Mouse (Mus musculus) limb, embryonic 14.5 days (tissue): ENCODE data around the gene Secisbp2l. TPM values are rescaled to one million over a fixed set of nuclear protein-coding genes. Genes with fewer than 3 reads are reported as not detected.
A peak's percentile ranks its signal among the peaks of the same experiment; 100 is the strongest.

ENCODE experiments used
- ATAC-seq: fragments of 200-750 bp; cut with Nextera tagmentation; 2 replicates; pipeline ENCODE4 v1.8.0; 2017; ENCODE audit warnings: low read depth, moderate number of reproducible peaks, moderate TSS enrichment; ENCODE audit not compliant: low FRiP score
- DNase-seq: peaks from one replicate; pipeline ENCODE4 v3.0.0-alpha.2; 2015; ENCODE audit warnings: low spot score
- H3K27ac ChIP-seq: fragments of 300-500 bp; sonication (generic); replicated peaks from 2 replicates; pipeline ENCODE4 v1.5.1; 2014; ENCODE audit warnings: low read depth, mild to moderate bottlenecking, low read length, moderate library complexity, mixed read lengths
- H3K27me3 ChIP-seq: fragments of 300-500 bp; sonication (generic); 2 replicates; pipeline ENCODE4 v1.6.1; 2014; ENCODE audit warnings: low read length, mixed read lengths; ENCODE audit not compliant: control insufficient read depth, insufficient read depth
- H3K36me3 ChIP-seq: fragments of 300-500 bp; sonication (generic); 2 replicates; pipeline ENCODE4 v1.6.1; 2014; ENCODE audit warnings: mild to moderate bottlenecking, low read length, moderate library complexity, mixed read lengths; ENCODE audit not compliant: control insufficient read depth, insufficient read depth
- H3K4me1 ChIP-seq: fragments of 300-500 bp; sonication (generic); 2 replicates; pipeline ENCODE4 v1.6.1; 2014; ENCODE audit warnings: antibody characterized with exemption, low read length, mixed read lengths; ENCODE audit not compliant: control insufficient read depth, insufficient read depth
- H3K4me2 ChIP-seq: fragments of 300-500 bp; sonication (generic); replicated peaks from 2 replicates; pipeline ENCODE4 v1.6.1; 2014; ENCODE audit warnings: low read depth, mild to moderate bottlenecking, low read length, moderate library complexity; ENCODE audit not compliant: severe bottlenecking
- H3K4me3 ChIP-seq: fragments of 300-500 bp; sonication (generic); replicated peaks from 2 replicates; pipeline ENCODE4 v1.5.1; 2014; ENCODE audit warnings: low read length
- H3K9ac ChIP-seq: fragments of 300-500 bp; sonication (generic); 2 replicates; pipeline ENCODE4 v1.6.1; 2014; ENCODE audit warnings: mild to moderate bottlenecking, low read depth, low read length, moderate library complexity; ENCODE audit not compliant: severe bottlenecking
- H3K9me3 ChIP-seq: fragments of 300-500 bp; sonication (generic); 2 replicates; pipeline ENCODE4 v1.6.1; 2016; ENCODE audit warnings: low read length; ENCODE audit not compliant: control insufficient read depth
- POLR2A ChIP-seq: fragments of 200-500 bp; IDR thresholded peaks from 2 replicates; pipeline ENCODE4 v1.8.0; 2012; ENCODE audit warnings: inconsistent platforms, mild to moderate bottlenecking, moderate library complexity, borderline replicate concordance; ENCODE audit not compliant: insufficient read depth, insufficient read length; ENCODE audit errors: extremely low read depth
- WGBS: fragments of 180-500 bp; shearing (Covaris S2); extraction: QIAGEN DNeasy Blood & Tissue Kit; methylation state at CpG from one replicate; pipeline ENCODE4 v1.1.7; 2014; 5-methylcytosine and 5-hydroxymethylcytosine counted together
- polyA plus RNA-seq, 2 experiments: library from polyadenylated mRNA; depleted of rRNA in 1 of 2; stranded (reverse) in 1 of 2; unstranded in 1 of 2; fragments of >200 nt; fragmentation: Nextera tagmentation in 1 of 2; extraction: Ambion mirVana in 1 of 2; gene quantifications; 2 replicates each; pipeline versions ENCODE4 v1.2.1 to v1.2.3; 2012 to 2014

Secisbp2l gene
- polyA plus RNA-seq, 2 experiments, result 14.5 to 22.6 TPM

DNA sequence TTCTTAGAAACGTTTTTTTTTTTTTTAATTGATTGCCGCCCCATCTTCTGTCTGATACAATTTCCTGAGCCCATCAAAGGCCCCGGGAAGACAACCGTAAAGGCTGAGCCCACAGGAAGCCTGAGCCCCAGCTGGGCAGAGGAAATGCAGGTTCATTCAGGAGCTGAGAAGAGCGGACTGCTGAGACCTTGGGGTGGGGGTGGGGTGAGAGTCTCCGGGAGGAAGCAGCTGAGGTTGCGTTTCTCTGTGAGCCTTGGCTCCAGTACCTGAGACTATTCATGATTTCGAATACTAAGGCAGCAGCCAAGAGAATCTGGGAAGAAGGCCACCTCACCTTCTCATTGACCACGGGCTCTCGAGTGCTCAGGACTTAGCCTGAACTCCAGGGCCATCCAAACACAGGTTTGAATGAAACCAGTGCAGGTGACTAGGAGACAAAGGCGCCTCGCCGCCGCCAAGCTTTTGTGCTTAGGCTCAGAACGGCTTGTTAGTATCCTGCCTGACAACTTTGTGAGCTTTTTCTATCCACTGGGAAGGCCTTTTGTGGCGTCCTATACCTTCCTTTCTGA, 58.0 kb downstream of the Secisbp2l start:
- Histone ChIP-seq H3K4me2 (peak overlapping the region; percentile 100), H3K4me1 (peaks cover 8% of the 10 kb centered on the region), H3K4me3 (peak overlapping the region; percentile 47), H3K9me3 (no peaks in the 10 kb centered on the region), H3K36me3 (no peaks in the 10 kb centered on the region), H3K9ac (no peak overlapping the region), H3K27me3 (peaks cover 24% of the 10 kb centered on the region), H3K27ac (no peak overlapping the region)
- 1% methylated on average over 16 of the region's 16 CpGs for WGBS
- no peak for ATAC-seq
- TF ChIP-seq POLR2A, result no peak
- DNase-seq, result peak; percentile 28

DNA sequence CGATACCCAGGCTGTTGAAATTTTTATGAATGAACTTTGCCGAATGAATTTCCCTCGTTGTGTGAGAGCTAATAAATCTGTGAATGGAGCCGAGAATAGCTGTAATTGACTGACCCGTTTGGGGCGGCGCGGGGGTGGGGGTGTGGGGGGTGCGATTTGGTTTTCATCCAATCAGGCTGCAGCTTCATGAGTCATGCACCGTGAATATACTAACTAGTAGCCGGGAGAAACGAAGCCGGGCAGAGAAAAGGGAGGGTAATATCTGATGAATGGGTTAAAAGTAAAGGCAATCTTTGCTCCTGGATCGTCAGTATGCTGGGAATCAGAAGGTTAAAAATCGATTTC, 58.6 kb downstream of the Secisbp2l start, which contains the start of gene Shc4:
Shc4 (minus strand) TSS at position 63 of the 345 bp plus-strand sequence.
- H3K9me3 ChIP-seq, result no peaks in the 10 kb centered on the region
- H3K4me2 ChIP-seq, result peak within 1 kb of the TSS; percentile 100
- H3K36me3 ChIP-seq, result no peaks in the 10 kb centered on the region
- peak within 1 kb of the TSS; percentile 54 for H3K9ac ChIP-seq
- 0% methylated on average over 15 of the region's 15 CpGs for WGBS
- peak; percentile 63 for DNase-seq
- peaks cover 8% of the 10 kb centered on the region for H3K4me1 ChIP-seq
- H3K27ac ChIP-seq, result 0 out of 2 replicates have a peak within 1 kb of the TSS, but pooled peaks have one; percentile 33
- peaks cover 24% of the 10 kb centered on the region for H3K27me3 ChIP-seq
- peak; percentile 88 for ATAC-seq
- TF ChIP-seq POLR2A, result no peak
- H3K4me3 ChIP-seq, result peak within 1 kb of the TSS; percentile 47

DNA sequence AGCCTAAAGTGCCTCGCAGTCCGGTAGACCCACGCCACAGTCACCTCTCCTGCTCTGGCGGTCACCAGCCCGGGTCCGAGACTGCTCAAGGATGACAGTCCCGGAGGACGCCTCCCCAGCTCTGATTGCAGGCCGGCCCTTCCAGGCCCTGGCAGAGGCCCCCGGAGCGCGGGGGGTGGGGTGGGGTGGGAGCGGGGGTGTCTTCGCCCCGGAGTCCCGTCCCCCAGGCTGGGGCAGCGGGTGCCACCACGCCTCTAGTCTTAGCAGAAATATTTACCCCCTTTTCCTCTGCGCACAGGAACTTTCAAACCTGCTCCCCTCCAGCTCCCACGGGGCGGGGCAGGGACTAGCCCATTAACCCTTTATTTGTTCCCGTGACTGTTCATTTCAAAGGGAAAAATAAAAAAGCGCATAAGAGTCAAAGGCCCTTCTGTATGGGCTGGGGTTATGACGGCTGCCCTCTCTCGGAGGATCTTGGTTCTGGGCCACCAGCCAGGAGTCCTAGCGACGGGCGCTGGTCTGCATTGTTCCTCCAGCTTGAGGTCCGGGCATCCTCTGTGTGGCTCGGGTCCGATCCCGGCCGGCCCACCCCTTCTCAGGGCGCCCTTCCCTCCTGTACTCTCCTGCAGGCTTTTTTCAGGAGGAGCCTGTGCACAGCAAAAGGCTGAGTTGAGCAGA, 59.1 kb downstream of the Secisbp2l start:
- Histone ChIP-seq H3K36me3 (no peaks in the 10 kb centered on the region), H3K9ac (peak overlapping the region; percentile 54), H3K27me3 (peaks cover 24% of the 10 kb centered on the region), H3K4me1 (peaks cover 8% of the 10 kb centered on the region), H3K9me3 (no peaks in the 10 kb centered on the region), H3K4me2 (peak overlapping the region; percentile 100), H3K27ac (0 out of 2 replicates have a peak overlapping the region, but pooled peaks have one; percentile 33), H3K4me3 (peak overlapping the region; percentile 47)
- under 1% methylated on average over 34 of the region's 34 CpGs for WGBS
- DNase-seq, result peak; percentile 26
- ATAC-seq, result peak; percentile 76
- no peak for TF ChIP-seq POLR2A

DNA sequence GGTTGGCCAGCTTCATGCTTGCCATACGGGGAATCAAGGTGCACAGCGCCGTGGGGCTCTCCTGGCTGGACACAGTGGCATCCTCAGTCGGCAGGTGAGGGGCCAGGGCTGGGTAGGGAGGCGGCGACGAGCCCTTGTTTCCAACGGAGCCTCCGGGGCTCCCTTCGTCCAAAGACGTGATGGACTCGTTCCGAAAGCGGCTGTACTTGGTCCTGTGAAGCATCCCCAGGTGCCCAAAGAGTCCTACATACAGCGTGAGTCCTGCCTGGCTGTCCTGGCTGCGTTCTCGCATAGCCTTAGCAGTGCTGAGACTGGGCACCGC, 59.6 kb downstream of the Secisbp2l start:
- DNase-seq (no peak), ATAC-seq (no peak; the same call in 1 of the 2 replicates)
- Histone ChIP-seq H3K27me3 (peaks cover 24% of the 10 kb centered on the region), H3K4me2 (peak overlapping the region; percentile 100), H3K36me3 (no peaks in the 10 kb centered on the region), H3K9me3 (no peaks in the 10 kb centered on the region), H3K4me1 (peaks cover 8% of the 10 kb centered on the region), H3K27ac (no peak overlapping the region), H3K4me3 (peak overlapping the region; percentile 47), H3K9ac (peak overlapping the region; percentile 54)
- no peak for TF ChIP-seq POLR2A
- WGBS, result 1% methylated on average over 18 of the region's 18 CpGs

DNA sequence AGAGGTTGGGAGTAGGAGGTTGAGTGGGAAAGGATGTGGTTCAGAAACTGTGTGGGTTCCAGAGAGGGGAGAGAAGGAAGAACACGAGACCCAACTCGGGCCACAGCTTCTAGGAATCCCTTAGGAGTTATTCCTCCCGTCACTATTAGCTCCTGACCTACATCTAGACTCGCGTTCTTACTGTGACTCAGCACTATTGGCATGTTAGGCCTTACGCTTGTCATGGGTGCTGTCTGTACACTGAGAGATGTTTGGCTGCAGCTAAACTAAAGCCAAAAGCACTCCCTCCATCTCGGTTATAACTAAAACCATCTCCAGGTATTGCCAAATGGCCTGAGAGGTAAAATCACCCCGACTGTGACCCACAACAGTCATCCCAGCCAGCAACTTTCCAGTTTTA, 66.1 kb downstream of the Secisbp2l start:
- Histone ChIP-seq H3K4me2 (no peak overlapping the region), H3K4me1 (no peaks in the 10 kb centered on the region), H3K27ac (no peak overlapping the region), H3K27me3 (0 out of 2 replicates have a peak, but pooled peaks cover 6% of the 10 kb centered on the region), H3K9me3 (no peaks in the 10 kb centered on the region), H3K4me3 (no peak overlapping the region), H3K9ac (no peak overlapping the region), H3K36me3 (no peaks in the 10 kb centered on the region)
- WGBS, result 87% methylated on average over 8 of the region's 8 CpGs
- ATAC-seq (no peak), DNase-seq (no peak)
- no peak for TF ChIP-seq POLR2A
